Mouse (Mus musculus) brain, embryonic 18.5 days (tissue): ENCODE measurements around the gene Derl2.

Experiments
- DNase-seq: peaks from one replicate; pipeline ENCODE4 v3.0.0-alpha.2; 2012; ENCODE audit warnings: low read depth, low spot score

Derl2 gene

DNA sequence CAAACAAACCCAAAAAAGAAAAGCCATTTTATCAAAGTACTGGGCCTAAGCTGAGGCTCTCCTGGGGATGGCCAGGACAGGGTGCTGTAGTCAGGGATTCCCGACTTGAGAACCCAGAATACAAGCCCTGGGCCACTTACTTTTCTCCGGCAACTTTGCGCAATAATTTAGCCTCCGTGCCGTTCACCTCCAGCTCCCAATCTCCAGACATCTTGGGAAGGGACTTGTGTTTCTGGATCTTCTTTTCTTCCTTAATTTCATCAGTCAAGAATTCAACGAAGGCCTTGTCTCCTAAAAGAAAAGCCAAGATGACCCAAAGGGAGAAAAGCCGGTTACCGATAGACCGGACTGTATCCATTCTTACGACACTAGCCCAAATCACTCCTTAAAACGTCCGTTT lies 37.6 kb downstream of the Derl2 start:
- no peak for DNase-seq

DNA sequence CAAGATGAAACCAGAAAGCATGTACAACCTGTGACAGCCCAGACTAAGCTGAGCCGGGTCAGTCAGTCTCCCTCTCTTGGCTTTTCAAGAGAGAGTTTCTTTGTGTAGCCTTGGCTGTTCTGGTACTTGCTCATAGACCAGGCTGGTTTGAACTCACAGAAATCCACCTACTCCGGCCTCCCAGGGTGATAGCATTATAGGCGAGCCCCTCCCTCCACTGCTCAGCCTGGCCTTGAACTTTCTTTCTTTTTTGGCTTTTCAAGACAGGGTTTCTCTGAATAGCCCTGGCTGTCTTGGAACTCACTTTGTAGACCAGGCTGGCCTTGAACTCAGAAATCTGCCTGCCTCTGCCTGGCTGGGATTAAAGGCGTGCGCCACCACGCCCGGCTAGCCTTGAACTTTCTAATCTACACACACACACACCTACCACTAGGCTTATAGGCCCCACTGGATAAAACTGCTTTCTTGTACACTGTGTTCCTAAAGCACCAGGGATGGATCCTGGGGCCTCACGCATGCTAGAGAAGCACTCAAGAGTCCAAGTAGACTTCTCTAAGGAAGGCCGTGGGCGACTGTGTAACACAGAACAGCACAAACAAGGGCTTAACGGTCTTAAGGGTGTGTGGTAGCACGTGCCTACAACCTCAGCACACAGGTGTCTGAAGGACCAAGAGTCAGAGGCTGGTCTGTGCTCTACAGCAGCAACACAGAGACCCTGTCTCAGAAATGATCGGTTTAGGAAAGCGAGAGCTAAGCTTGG lies 38.7 kb downstream of the Derl2 start:
- DNase-seq, result no peak

DNA sequence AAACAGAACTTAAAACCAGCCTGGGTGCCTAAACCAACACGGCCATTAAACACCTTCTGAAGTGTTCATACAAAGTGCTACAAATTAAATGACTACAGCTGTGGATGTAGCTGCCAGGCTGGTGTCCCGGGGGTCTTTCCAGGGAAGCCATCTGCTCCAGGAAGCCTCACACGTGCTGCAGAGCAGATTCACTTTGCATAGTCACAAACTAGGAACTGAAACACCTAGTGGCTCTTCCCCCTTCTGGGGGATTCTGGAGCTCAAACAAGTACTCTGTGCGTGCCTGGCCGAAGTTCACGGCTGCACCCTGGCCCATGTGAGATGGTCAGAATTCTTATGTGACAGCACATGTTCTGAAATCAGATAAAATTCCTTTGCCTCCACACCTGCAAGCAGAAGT lies 39.4 kb downstream of the Derl2 start:
- DNase-seq, result no peak

DNA sequence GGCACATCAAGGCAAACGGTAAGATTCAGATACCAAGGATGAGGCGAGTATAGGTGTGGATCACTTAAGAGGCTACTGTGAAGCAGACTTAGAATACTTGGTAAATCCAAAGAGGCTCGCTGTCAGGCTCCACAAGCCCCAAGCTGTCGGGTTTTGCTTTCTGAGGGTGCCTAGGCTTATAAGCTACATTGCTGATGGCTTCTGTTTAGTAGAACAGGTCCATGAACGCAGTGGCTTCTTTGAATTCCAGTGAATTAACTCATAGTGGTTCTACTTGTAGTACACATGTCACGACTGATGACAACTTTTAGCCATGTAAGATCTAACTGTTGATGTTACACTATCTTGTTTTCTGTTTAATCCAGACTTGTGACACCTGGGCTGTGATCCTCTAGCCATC lies 42.3 kb downstream of the Derl2 start:
- no peak for DNase-seq

DNA sequence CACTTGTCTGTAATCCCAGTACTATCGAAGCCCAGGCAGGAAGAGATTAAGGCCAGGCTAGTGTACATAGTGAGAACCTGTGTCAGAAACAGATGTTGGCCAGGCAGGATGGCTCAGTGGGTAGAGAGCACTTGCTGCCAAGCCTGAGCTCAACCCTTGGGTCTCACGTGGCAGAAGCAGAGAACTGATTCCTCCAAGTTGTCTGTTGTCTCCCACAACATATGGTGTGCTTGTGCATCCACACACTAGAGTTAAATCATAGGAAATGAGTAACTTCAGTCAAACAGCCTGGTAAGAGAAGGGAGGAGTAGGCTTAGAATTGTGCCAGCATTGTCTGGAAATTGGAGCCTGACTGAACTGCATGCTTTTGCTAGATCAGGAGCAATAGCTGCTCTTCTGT lies 44.4 kb downstream of the Derl2 start:
- DNase-seq, result no peak

DNA sequence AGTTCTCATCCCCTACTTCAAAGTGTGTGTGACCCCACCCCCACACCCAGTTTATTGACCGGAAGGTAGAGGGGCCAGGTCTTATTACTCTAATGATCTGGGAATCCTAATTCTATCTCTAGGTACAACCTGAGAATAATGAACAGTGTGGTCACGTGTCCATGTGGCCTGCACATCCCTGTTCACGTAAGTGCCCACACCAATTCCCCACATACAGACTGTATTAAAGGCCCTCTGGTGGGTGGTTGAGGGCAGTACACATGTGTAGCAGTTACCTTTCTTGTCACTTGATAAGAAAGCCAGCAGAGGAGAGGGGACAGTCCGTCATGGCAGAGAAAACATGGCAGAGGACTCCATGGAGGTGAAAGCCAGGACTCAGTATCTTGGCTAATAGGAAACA lies 45.7 kb downstream of the Derl2 start:
- DNase-seq, result no peak

DNA sequence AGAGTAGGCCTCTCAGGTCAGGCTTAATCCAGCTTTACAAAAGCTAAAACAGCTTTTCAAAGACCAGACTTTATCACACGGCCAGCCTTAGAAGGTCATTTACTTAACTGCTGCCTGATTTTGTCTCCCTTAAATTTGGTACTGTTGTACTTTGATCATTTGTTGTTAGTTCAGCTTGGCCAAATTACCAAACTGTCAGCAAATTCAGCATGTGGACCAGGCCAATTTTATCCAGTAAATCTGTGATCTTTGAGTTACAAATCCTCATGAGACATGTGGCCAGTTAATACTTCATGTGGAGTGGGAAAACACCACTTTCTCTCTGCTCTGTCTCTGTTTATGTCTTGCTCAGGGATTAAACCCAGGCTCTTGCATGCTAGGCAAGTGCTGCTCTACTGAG lies 47.1 kb downstream of the Derl2 start:
- no peak for DNase-seq

DNA sequence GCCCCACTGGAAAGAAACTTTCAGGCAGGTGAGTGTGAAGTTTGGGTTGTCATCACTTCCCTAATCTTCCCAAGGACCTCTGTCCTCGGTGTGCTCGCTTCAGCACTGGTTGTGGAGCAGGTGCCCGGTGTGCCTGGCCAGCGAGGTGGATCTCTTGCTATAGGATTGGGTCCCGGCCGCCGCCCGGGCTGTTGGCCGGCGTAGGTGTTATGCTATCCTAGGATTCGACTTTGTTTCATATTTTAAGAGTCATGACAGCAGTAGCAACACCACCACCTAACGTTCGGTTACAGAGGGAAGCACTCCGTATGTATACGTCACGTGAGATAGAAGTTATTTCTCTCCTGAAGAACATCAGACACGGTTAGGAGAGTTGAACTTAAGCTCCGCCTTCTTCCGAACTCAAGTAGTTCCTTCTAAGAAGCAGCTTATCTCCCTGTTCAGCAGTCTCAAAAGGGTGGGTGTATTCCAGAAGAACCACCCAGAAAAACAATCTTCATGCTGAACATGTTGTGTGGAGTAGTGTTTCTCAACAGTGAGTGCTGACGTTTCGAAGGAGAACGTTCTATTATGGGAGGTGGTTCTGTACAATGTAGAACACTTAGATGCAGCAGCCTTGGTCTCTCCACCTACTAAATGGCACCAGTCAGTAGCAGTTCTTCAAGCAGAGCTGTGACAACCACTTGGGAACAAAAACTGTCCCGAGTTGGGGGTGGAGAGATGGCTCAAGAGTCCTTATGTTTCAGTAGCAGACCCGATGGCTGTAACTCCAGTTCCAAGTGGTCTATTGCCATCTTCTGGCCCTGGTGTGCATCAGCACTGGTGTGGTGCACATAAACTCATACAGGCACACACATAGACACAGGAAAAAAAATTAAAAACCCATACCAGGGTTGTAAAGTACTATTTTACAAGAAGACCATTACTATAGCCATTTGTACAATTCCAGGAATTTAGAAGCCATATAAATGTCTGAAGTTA lies 48.8 kb downstream of the Derl2 start:
- DNase-seq, result no peak

DNA sequence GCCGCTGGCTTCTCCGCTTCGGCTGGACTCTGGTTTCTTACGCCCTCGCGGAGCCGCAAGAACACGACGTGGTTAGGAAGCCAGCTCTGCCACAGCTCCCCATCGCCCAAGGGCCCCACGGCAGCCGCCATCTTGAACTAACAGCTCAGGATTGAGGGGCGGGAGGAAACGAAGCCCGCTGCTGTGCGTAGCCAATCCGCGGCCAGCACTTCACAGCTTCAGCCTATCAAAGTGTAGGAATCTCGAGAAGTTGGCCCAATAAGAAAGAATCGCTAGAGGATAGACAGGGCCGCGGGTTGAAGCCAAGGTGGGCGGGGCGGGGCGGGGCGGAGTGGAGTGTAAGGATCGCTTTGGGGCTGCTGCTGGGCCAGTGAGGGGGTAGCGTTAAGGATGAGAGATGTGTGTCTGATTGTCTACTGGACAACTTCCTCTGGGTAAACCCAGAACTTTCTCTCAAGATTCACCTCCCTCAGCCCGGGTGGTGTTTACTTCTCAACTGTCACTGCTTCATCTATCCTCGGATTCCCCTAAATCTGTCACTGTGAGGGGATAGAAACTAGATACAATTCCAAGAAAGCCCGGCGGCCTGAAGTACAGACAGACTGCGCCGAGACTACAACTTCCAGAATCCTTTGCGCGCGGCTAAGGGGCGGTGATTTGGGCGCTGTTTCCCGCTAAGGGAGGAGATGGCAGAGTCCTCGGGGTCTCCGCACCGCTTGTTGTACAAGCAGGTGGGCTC lies 49.7 kb downstream of the Derl2 start, which contains the start of the genes Nup88 and Rpain:
Nup88 (minus strand) TSS at position 153 of the 739 bp plus-strand sequence.
Rpain (plus strand) TSS at position 393 of the 739 bp plus-strand sequence.
- peak; percentile 97 for DNase-seq

DNA sequence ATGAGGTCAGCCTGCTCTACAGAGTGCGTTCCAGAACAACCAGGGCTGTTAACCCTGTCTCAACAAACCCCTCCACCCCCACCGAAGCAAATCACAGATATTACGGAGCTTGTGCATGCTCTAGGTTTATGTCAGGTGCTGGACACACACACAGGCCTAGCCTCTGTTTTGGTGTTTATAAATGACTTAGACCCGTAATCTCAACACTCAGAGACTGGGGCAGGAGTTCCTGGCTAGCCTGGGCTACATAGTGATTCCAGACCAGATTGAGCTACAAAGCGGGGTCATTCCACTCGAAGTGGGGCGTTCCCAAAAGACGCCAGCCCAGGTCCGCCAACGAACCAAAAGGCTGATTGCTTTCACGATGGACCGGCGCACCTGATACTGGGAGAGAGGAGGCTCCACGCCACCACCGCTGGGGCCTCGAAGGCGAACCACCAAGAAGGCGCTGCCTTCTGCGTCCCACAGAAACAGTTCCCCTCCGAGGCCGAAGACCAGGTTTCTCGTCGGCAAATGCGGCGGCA lies 50.3 kb downstream of the Derl2 start:
- no peak for DNase-seq

DNA sequence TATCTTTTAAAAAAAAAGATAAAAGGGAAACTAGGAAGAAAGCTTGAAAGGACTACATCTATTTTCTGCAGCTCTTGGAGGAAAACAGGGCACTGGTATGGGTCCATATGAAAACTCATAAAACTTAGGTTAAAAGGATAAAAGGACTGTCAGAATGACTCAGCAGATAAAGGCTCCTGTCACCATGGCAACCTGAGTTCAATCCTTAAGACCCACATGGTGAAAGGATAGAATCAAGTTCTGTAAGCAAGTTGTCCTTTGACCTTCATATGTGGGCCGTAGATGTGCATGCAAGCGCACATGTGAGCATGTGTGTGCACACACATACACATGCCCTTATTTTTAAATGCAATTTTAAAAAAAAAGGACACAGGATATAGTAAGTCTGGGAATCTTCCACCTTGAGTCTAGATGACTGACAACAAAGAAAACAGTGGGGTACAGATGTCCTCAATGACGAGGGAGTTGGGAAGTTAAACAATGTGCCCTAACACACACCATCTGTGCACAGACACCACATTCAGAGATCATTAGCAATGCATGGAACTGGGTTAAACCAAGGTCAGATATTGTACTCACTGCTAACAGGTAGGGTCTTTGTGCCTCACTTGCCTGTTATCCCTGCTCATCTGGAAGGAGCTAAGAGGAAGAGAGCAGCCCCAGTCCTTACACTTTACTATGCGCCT lies 55.3 kb downstream of the Derl2 start:
- no peak for DNase-seq

DNA sequence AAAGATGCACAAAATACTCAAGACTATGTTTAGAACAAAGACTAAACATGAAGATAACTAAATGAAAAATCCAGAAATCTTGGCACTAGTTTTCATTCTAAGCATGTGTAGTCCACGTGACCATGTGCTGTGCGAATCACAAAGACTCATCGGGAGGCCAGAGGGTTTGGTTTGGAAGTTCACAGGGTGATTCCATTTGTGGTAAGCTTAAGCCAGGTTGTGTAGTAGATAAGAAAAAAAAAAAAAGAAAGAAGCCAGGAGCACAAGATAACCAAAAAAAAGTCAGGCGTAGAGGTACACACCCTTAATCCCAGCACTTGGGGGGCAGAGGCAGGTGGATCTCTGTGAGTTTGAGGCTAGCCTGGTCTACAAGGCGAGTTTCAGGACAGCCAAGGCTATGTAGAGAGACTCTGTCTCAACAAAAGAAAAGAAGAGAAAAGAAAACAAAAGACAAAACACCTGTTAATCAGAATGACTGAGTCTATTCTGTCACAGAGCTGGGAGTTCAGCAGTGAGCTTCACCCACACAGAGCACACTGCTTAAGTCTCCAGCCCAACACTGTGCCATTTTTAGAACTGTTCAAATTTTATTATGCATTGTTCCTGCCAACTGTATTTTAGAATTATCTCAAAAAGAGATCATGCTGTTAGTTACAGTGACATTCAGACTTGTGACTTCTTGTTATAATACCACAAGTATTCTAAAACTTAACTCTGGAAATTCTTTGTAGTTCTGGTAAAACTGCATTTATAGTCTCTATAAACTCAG lies 58.7 kb downstream of the Derl2 start:
- no peak for DNase-seq
